In genomic region chr1:40797348-40797747, GRCm38 (mm10) we compare ENCODE assay signal across 8 mouse cellular contexts. TPM values are rescaled to one million over a fixed set of nuclear protein-coding genes. Genes with fewer than 3 reads are reported as not detected.
DNase-seq lines count a peak whose midpoint lies in the region; ATAC-seq and TF ChIP-seq lines count a peak whose summit lies in the region.
"Had no signal": no experiment of that assay in that cellular context is flagged by ENCODE, and none has a peak within 500 bp of the region (broad histone marks: within the 10 kb centered on the region; RNA-seq: fewer than 3 reads in every experiment).

No protein-coding gene starts in this region.

- 17% methylated on average over 5 of the region's 5 CpGs for WGBS in cerebellum, adult 2 months
- WGBS in kidney, postnatal 0 days: 24% methylated on average over 5 of the region's 5 CpGs
- 14% methylated on average over 5 of the region's 5 CpGs for WGBS in liver, embryonic 11.5 days

- H3K27ac ChIP-seq in cerebellum, adult 2 months (ENCODE audit: insufficient read depth, low read length): no peak overlapping the region
- no peak overlapping the region for H3K27ac ChIP-seq in kidney, postnatal 0 days
- no peak overlapping the region for H3K27ac ChIP-seq in liver, embryonic 11.5 days (ENCODE audit: low read depth, low read length)
- H3K27ac ChIP-seq: lung, embryonic 15.5 days had no signal

- no peak overlapping the region for H3K9ac ChIP-seq in kidney, postnatal 0 days (ENCODE audit: low read depth, low read length)
- no peak overlapping the region for H3K9ac ChIP-seq in liver, embryonic 11.5 days (ENCODE audit: low read depth, low read length)
- H3K9ac ChIP-seq: lung, embryonic 15.5 days had no signal

- no peaks in the 10 kb centered on the region for H3K27me3 ChIP-seq in cerebellum, adult 2 months (ENCODE audit: control insufficient read depth, insufficient read depth, low read length)
- no peaks in the 10 kb centered on the region for H3K27me3 ChIP-seq in kidney, postnatal 0 days (ENCODE audit: insufficient read depth, low read length)
- H3K27me3 ChIP-seq in liver, embryonic 11.5 days (replicated peaks; ENCODE audit: control insufficient read depth, insufficient read depth, low read length): no peaks in the 10 kb centered on the region
- H3K27me3 ChIP-seq: lung, embryonic 15.5 days had no signal

- no peak overlapping the region for H3K4me3 ChIP-seq in cerebellum, adult 2 months (replicated peaks; ENCODE audit: insufficient read depth, low read depth, low read length)
- no peak overlapping the region for H3K4me3 ChIP-seq in kidney, postnatal 0 days (replicated peaks; ENCODE audit: low read depth, low read length)
- H3K4me3 ChIP-seq in liver, embryonic 11.5 days (ENCODE audit: low read depth, low read length): no peak overlapping the region
- H3K4me3 ChIP-seq: lung, embryonic 15.5 days had no signal

- no peaks in the 10 kb centered on the region for H3K9me3 ChIP-seq in kidney, postnatal 0 days (replicated peaks; ENCODE audit: low read length)
- H3K9me3 ChIP-seq in liver, embryonic 11.5 days (ENCODE audit: control insufficient read depth, low read length): no peaks in the 10 kb centered on the region
- H3K9me3 ChIP-seq: lung, embryonic 15.5 days had no signal

- ATAC-seq in kidney, postnatal 0 days (replicated peaks; ENCODE audit: low FRiP score, low read depth): no peak
- no peak; the same call in 1 of the 2 replicates for ATAC-seq in liver, embryonic 11.5 days (replicated peaks; ENCODE audit: low FRiP score)

- no peak overlapping the region for H3K4me2 ChIP-seq in kidney, postnatal 0 days (ENCODE audit: low read length)
- no peak overlapping the region for H3K4me2 ChIP-seq in liver, embryonic 11.5 days
- H3K4me2 ChIP-seq: lung, embryonic 15.5 days had no signal

- TF ChIP-seq CTCF in cerebellum, adult 2 months (IDR thresholded peaks at IDR 0.05; ENCODE audit: borderline replicate concordance, insufficient read depth, low read depth, low read length): peak; percentile 28; the same call in 1 of the 2 replicates
- peak; percentile 85 for TF ChIP-seq CTCF in kidney, postnatal 0 days (IDR thresholded peaks at IDR 0.05; ENCODE audit: low read depth)

- peak; percentile 83 for DNase-seq in CD4-positive, CD25-positive, alpha-beta regulatory T cell, adult 2 months (ENCODE audit: low read depth, low spot score)
- peak; percentile 67 for DNase-seq in MEL-GATA-1-ER (ENCODE audit: extremely low read depth, low read depth)
- peak; percentile 21 to 33 for DNase-seq in cerebellum, adult 2 months
- peak; percentile 44 to 67 for DNase-seq in frontal cortex, postnatal 36 days (ENCODE audit: low spot score in 2 of 2)
- peak; percentile 71 for DNase-seq in kidney, postnatal 0 days (ENCODE audit: low spot score)
- DNase-seq in liver, embryonic 11.5 days (ENCODE audit: low spot score): peak; percentile 40
- DNase-seq in retina, postnatal 1 day: peak; percentile 77

- no peaks in the 10 kb centered on the region for H3K4me1 ChIP-seq in cerebellum, adult 2 months (ENCODE audit: control insufficient read depth, insufficient read depth, low read length)
- no peaks in the 10 kb centered on the region for H3K4me1 ChIP-seq in kidney, postnatal 0 days (replicated peaks; ENCODE audit: insufficient read depth, low read length)
- H3K4me1 ChIP-seq in liver, embryonic 11.5 days (replicated peaks; ENCODE audit: control insufficient read depth, insufficient read depth, low read length): no peaks in the 10 kb centered on the region
- H3K4me1 ChIP-seq: lung, embryonic 15.5 days had no signal

- no peak for TF ChIP-seq POLR2A in cerebellum, adult 2 months (IDR thresholded peaks at IDR 0.05; ENCODE audit: borderline replicate concordance, insufficient read depth, low read length)

- H3K36me3 ChIP-seq in kidney, postnatal 0 days (ENCODE audit: insufficient read depth, low read length): no peaks in the 10 kb centered on the region
- H3K36me3 ChIP-seq in liver, embryonic 11.5 days (ENCODE audit: control insufficient read depth, insufficient read depth, low read length): no peaks in the 10 kb centered on the region
- H3K36me3 ChIP-seq: lung, embryonic 15.5 days had no signal

RNA-seq across cellular contexts. Expression of gene Mfsd9, which starts 6.9 kb away (rescaled TPM):
- polyA plus RNA-seq in cerebellum, adult 2 months (2012; rRNA removed): 2.9 TPM in 2 replicates
- polyA plus RNA-seq in kidney, postnatal 0 days (2015; fragmentation: Nextera tagmentation; extraction: Ambion mirVana): 7.0 and 8.3 TPM in 2 replicates
- 1.9 and 2.1 TPM in 2 replicates for polyA plus RNA-seq in liver, embryonic 11.5 days (2014; fragmentation: Nextera tagmentation; extraction: Ambion mirVana)

RNA-seq across cellular contexts. Expression of gene Tmem182, which starts 8.1 kb away (rescaled TPM):
- 0.19 and 0.23 TPM in 2 replicates for polyA plus RNA-seq in cerebellum, adult 2 months (2012; rRNA removed)
- 0.71 and 0.92 TPM in 2 replicates for polyA plus RNA-seq in kidney, postnatal 0 days (2015; fragmentation: Nextera tagmentation; extraction: Ambion mirVana)
- 0.22 TPM in 1 of 2 replicates, not detected in the other for polyA plus RNA-seq in liver, embryonic 11.5 days (2014; fragmentation: Nextera tagmentation; extraction: Ambion mirVana)

Comparison
In these comparisons a context has a peak if more than half of its experiments do, and no peak if none do; other contexts are left out.
1. DNase-seq: peak in every context shown above with its lines; median percentile 83 in CD4-positive, CD25-positive, alpha-beta regulatory T cell, adult 2 months; 77 in retina, postnatal 1 day; 71 in kidney, postnatal 0 days; 67 in MEL-GATA-1-ER; 56 in frontal cortex, postnatal 36 days; 40 in liver, embryonic 11.5 days; 27 in cerebellum, adult 2 months.